Comparison of ENCODE assay signal across 12 mouse cellular contexts in the genomic region with DNA sequence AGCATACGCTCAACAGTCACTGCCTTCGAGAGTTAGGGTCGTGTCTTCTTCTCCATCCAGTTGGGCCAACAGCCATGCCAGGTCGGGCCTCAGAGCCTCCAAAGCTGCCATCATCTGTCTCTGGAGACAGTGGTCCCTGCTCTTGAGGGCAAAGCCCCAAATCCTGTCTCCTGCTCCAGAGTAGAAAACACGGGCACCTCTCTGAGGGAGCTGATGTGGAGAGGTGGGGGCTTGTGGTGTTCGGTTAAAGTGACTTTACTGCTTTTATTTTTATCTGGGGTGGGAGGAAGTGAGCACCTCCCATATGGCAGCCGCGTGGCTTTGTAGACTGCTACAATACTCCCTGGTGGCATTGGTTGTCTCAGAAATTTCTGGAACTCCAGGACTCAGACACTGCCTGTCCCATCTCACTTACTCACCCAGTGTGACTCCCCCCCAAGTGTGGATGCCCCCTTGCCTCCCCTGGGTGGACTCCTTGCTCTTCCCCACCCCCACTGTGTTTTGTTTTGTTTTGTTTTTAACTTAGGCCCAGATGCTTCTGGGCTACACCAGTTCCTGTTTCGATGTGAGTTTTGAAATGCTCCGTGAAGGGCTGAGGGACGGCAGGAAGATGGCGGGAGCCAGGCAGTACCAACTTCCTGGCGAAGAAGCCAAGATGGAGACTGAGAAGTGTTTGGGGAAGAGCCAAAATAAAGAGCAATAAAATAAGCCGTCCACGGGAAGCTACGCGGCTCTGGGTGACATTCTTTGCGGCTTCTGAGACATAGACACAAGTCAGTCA. TPM values are rescaled to one million over a fixed set of nuclear protein-coding genes. Genes with fewer than 3 reads are reported as not detected.
DNase-seq lines count a peak whose midpoint lies in the region; ATAC-seq and TF ChIP-seq lines count a peak whose summit lies in the region.
"Had no signal": no experiment of that assay in that cellular context is flagged by ENCODE, and none has a peak within 500 bp of the region (broad histone marks: within the 10 kb centered on the region; RNA-seq: fewer than 3 reads in every experiment).

No protein-coding gene starts in this region.

- no peak overlapping the region for H3K4me2 ChIP-seq in liver, postnatal 0 days (ENCODE audit: low read depth, low read length)
- H3K4me2 ChIP-seq in liver, embryonic 11.5 days: no peak overlapping the region
- H3K4me2 ChIP-seq: heart, embryonic 15.5 days; liver, embryonic 15.5 days; stomach, embryonic 15.5 days had no signal

- H3K4me3 ChIP-seq in liver, postnatal 0 days (ENCODE audit: low read depth, low read length): no peak overlapping the region
- H3K4me3 ChIP-seq in liver, embryonic 11.5 days (ENCODE audit: low read depth, low read length): no peak overlapping the region
- H3K4me3 ChIP-seq in hindbrain, embryonic 10.5 days: no peak overlapping the region
- H3K4me3 ChIP-seq: heart, embryonic 15.5 days; liver, embryonic 15.5 days; stomach, embryonic 15.5 days had no signal

- no peak overlapping the region for H3K9ac ChIP-seq in liver, postnatal 0 days (replicated peaks)
- H3K9ac ChIP-seq in liver, embryonic 11.5 days (ENCODE audit: low read depth, low read length): no peak overlapping the region
- H3K9ac ChIP-seq: heart, embryonic 15.5 days; liver, embryonic 15.5 days; stomach, embryonic 15.5 days had no signal

- WGBS in liver, postnatal 0 days (ENCODE audit: insufficient replicate concordance): 57% methylated on average over 18 of the region's 18 CpGs
- WGBS in liver, embryonic 11.5 days: 77% methylated on average over 18 of the region's 18 CpGs
- WGBS in hindbrain, embryonic 10.5 days: 88% methylated on average over 18 of the region's 18 CpGs

- H3K27ac ChIP-seq in liver, postnatal 0 days (ENCODE audit: low read depth): peak overlapping the region; percentile 61
- H3K27ac ChIP-seq in liver, embryonic 11.5 days (ENCODE audit: low read depth, low read length): no peak overlapping the region
- no peak overlapping the region; the same call in 1 of the 2 replicates for H3K27ac ChIP-seq in hindbrain, embryonic 10.5 days
- H3K27ac ChIP-seq: heart, embryonic 15.5 days; liver, embryonic 15.5 days; stomach, embryonic 15.5 days had no signal

- no peaks in the 10 kb centered on the region for H3K36me3 ChIP-seq in liver, postnatal 0 days (replicated peaks; ENCODE audit: insufficient read depth, low read length)
- no peaks in the 10 kb centered on the region for H3K36me3 ChIP-seq in liver, embryonic 11.5 days (ENCODE audit: control insufficient read depth, insufficient read depth, low read length)
- no peaks in the 10 kb centered on the region for H3K36me3 ChIP-seq in hindbrain, embryonic 10.5 days
- H3K36me3 ChIP-seq: heart, embryonic 15.5 days; liver, embryonic 15.5 days; stomach, embryonic 15.5 days had no signal

- H3K27me3 ChIP-seq in liver, postnatal 0 days (ENCODE audit: insufficient read depth, low read length): peaks cover 6% of the 10 kb centered on the region; the same call in 1 of the 2 replicates
- H3K27me3 ChIP-seq in liver, embryonic 11.5 days (replicated peaks; ENCODE audit: control insufficient read depth, insufficient read depth, low read length): 0 out of 2 replicates have a peak, but pooled peaks cover 5% of the 10 kb centered on the region
- peaks cover 10% of the 10 kb centered on the region for H3K27me3 ChIP-seq in hindbrain, embryonic 10.5 days (ENCODE audit: insufficient read depth, poor library complexity, severe bottlenecking)
- H3K27me3 ChIP-seq: stomach, embryonic 15.5 days had no signal

- peak; percentile 43 for ATAC-seq in liver, postnatal 0 days
- no peak for ATAC-seq in liver, embryonic 11.5 days (replicated peaks; ENCODE audit: low FRiP score)
- ATAC-seq in megakaryocyte progenitor cell, adult 5-6 weeks (replicated peaks; ENCODE audit: poor library complexity): peak; percentile 64

- no peak for DNase-seq in liver, postnatal 0 days
- no peak for DNase-seq in liver, embryonic 11.5 days (ENCODE audit: low spot score)
- peak; percentile 88 for DNase-seq in T-cell, adult 2 months (ENCODE audit: low spot score)
- DNase-seq in thymus, postnatal 25 days: peak; percentile 65
- no peak for DNase-seq in retina, embryonic 14.5 days (ENCODE audit: low spot score)
- no peak for DNase-seq in hindbrain, embryonic 10.5 days (ENCODE audit: low spot score)
- DNase-seq: kidney, postnatal 36 days; retina, postnatal 1 day had no signal

- TF ChIP-seq EP300 in liver, postnatal 0 days (IDR thresholded peaks at IDR 0.05; ENCODE audit: low read depth): no peak

- no peaks in the 10 kb centered on the region for H3K9me3 ChIP-seq in liver, postnatal 0 days (ENCODE audit: low read length)
- H3K9me3 ChIP-seq in liver, embryonic 11.5 days (ENCODE audit: control insufficient read depth, low read length): no peaks in the 10 kb centered on the region
- H3K9me3 ChIP-seq in hindbrain, embryonic 10.5 days: no peaks in the 10 kb centered on the region
- H3K9me3 ChIP-seq: heart, embryonic 15.5 days; liver, embryonic 15.5 days; stomach, embryonic 15.5 days had no signal

- 0 out of 2 replicates have a peak, but pooled peaks cover 5% of the 10 kb centered on the region for H3K4me1 ChIP-seq in liver, postnatal 0 days (ENCODE audit: insufficient read depth)
- 0 out of 2 replicates have a peak, but pooled peaks cover 2% of the 10 kb centered on the region for H3K4me1 ChIP-seq in liver, embryonic 11.5 days (replicated peaks; ENCODE audit: control insufficient read depth, insufficient read depth, low read length)
- H3K4me1 ChIP-seq in hindbrain, embryonic 10.5 days (replicated peaks): peaks cover 5% of the 10 kb centered on the region
- H3K4me1 ChIP-seq: stomach, embryonic 15.5 days had no signal

- TF ChIP-seq CTCF in liver, postnatal 0 days (IDR thresholded peaks at IDR 0.05; ENCODE audit: low read depth): no peak

RNA-seq across cellular contexts. Expression of gene Sdhb, which starts 9.0 kb away (rescaled TPM):
- polyA plus RNA-seq in liver, postnatal 0 days (2015; fragmentation: Nextera tagmentation; extraction: Ambion mirVana): 312 and 329 TPM in 2 replicates
- 339 and 355 TPM in 2 replicates for polyA plus RNA-seq in liver, embryonic 11.5 days (2014; fragmentation: Nextera tagmentation; extraction: Ambion mirVana)
- 160 and 167 TPM in 2 replicates for total RNA-seq in megakaryocyte progenitor cell, adult 5-6 weeks (2015)
- total RNA-seq in megakaryocyte progenitor cell, adult 5-6 weeks (2017): 91.4 and 129 TPM in 2 replicates
- polyA plus RNA-seq in hindbrain, embryonic 10.5 days (2016; fragmentation: Nextera tagmentation; extraction: Ambion mirVana): 412 and 491 TPM in 2 replicates

RNA-seq across cellular contexts. Expression of gene Atp13a2, which starts 34.6 kb away (rescaled TPM):
- polyA plus RNA-seq in liver, postnatal 0 days (2015; fragmentation: Nextera tagmentation; extraction: Ambion mirVana): 13.2 and 15.8 TPM in 2 replicates
- 41.7 and 42.7 TPM in 2 replicates for polyA plus RNA-seq in liver, embryonic 11.5 days (2014; fragmentation: Nextera tagmentation; extraction: Ambion mirVana)
- 9.0 and 13.1 TPM in 2 replicates for total RNA-seq in megakaryocyte progenitor cell, adult 5-6 weeks (2015)
- 19.2 and 23.4 TPM in 2 replicates for total RNA-seq in megakaryocyte progenitor cell, adult 5-6 weeks (2017)
- polyA plus RNA-seq in hindbrain, embryonic 10.5 days (2016; fragmentation: Nextera tagmentation; extraction: Ambion mirVana): 54.8 and 82.1 TPM in 2 replicates

RNA-seq across cellular contexts. Expression of gene Padi2, which starts 45.9 kb away (rescaled TPM):
- 1.9 and 2.1 TPM in 2 replicates for polyA plus RNA-seq in liver, postnatal 0 days (2015; fragmentation: Nextera tagmentation; extraction: Ambion mirVana)
- 2.4 and 2.8 TPM in 2 replicates for polyA plus RNA-seq in liver, embryonic 11.5 days (2014; fragmentation: Nextera tagmentation; extraction: Ambion mirVana)
- 5.5 and 5.7 TPM in 2 replicates for total RNA-seq in megakaryocyte progenitor cell, adult 5-6 weeks (2015)
- 4.8 and 5.0 TPM in 2 replicates for total RNA-seq in megakaryocyte progenitor cell, adult 5-6 weeks (2017)
- polyA plus RNA-seq in hindbrain, embryonic 10.5 days (2016; fragmentation: Nextera tagmentation; extraction: Ambion mirVana): 1.4 and 3.8 TPM in 2 replicates

RNA-seq across cellular contexts. Expression of gene Mfap2, which starts 58.2 kb away (rescaled TPM):
- polyA plus RNA-seq in liver, postnatal 0 days (2015; fragmentation: Nextera tagmentation; extraction: Ambion mirVana): 14.1 and 14.6 TPM in 2 replicates
- 107 and 128 TPM in 2 replicates for polyA plus RNA-seq in liver, embryonic 11.5 days (2014; fragmentation: Nextera tagmentation; extraction: Ambion mirVana)
- total RNA-seq in megakaryocyte progenitor cell, adult 5-6 weeks (2015): not detected in 2 replicates
- total RNA-seq in megakaryocyte progenitor cell, adult 5-6 weeks (2017): not detected in 2 replicates
- 307 and 334 TPM in 2 replicates for polyA plus RNA-seq in hindbrain, embryonic 10.5 days (2016; fragmentation: Nextera tagmentation; extraction: Ambion mirVana)

Comparison
In these comparisons a context has a peak if more than half of its experiments do, and no peak if none do; other contexts are left out.
1. DNase-seq: peak in T-cell, adult 2 months (single experiment) and thymus, postnatal 25 days (single experiment); none in liver, postnatal 0 days (single experiment), liver, embryonic 11.5 days (single experiment), retina, embryonic 14.5 days (single experiment) and hindbrain, embryonic 10.5 days (single experiment).